Mouse (Mus musculus) thymus, adult 18-20 months (tissue): Measurements from ENCODE around the gene Gm49342.
A peak's percentile ranks its signal among the peaks of the same experiment; 100 is the strongest.
"Not testable (repeated sequence)": the region's sequence is repeated elsewhere in the genome, so short reads cannot be mapped to it uniquely, and the experiment has no call there.

Experiments used
- DNase-seq, 2 experiments: peaks; one replicate each; pipeline ENCODE4 v3.0.0; 2022; ENCODE audit warnings: mixed read lengths in 2 of 2

Gm49342 gene

DNA sequence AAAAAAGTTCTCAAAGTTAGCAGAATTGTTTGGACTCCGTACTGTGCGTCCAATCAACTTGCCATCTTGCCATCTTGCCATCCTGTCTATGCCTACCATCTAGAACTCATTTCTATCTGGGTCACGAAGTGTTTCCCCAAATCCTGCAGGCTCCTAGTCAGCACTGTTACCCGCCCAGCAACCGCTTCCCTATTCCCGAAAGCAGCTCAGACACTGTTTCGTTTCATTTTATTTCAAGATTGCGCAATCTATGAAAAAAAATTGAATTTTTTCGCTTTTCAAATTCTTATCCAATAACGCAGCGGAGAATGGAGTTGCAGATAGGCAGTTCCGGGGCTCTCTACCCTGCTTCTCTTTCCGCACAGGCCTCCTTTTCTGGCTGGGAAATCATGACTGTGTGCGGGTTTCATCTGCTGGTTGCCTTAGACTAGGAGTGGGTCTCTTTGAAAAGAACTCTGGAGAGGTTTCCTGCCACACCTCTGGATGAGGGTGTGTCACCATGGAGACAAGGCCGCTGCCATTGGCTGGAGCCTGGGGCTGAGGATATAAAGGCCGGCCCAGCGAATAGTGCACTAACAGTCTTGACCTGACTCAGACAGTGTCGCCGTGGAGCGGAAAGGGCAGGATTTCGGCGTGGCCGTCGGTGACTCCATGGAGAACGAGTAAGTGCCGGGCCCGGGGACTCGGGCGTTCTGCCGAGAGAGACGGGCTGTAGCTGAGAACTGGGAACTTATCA, at the start of gene Gm49342:
Gene Gm49342, plus strand, starts transcription at position 586 of the 736 bp plus-strand sequence.
- DNase-seq: peak; percentile 74 to 86

DNA sequence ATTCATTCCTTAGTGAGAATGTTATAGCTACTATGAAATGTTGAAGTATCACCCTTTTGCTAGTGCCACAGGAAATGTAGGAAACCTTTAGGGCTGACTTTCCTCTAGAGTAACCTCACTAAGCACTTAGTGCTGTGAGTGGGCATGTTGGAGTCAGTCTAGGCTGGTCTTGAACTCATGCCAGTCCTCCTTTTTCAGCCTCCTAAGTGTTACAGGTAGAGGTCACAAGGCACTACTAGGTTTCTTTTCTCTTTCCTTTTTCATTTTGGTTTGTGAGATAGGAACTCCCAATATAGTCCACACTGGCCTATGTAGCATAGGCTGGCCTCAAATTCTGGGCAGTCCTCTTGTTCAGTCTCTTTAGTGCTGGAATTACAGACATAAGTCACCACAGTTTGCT, 48.9 kb upstream of the Gm49342 start:
- DNase-seq: no peak

GRCm38 (mm10) chr14:50895985-50896746, 48.2 kb upstream of the Gm49342 start:
- DNase-seq: no peak

- no peak for DNase-seq
These were observed 47.5 kb upstream of the Gm49342 start for GRCm38 (mm10) chr14:50896747-50897373.

- DNase-seq: no peak
These were observed 46.9 kb upstream of the Gm49342 start, which contains the start of gene Klhl33 for GRCm38 (mm10) chr14:50897374-50897765. Gene Klhl33 (minus strand): TSS chr14:50897507.

GRCm38 (mm10) chr14:50897992-50898391, 46.3 kb upstream of the Gm49342 start:
- not testable (repeated sequence) for DNase-seq

DNA sequence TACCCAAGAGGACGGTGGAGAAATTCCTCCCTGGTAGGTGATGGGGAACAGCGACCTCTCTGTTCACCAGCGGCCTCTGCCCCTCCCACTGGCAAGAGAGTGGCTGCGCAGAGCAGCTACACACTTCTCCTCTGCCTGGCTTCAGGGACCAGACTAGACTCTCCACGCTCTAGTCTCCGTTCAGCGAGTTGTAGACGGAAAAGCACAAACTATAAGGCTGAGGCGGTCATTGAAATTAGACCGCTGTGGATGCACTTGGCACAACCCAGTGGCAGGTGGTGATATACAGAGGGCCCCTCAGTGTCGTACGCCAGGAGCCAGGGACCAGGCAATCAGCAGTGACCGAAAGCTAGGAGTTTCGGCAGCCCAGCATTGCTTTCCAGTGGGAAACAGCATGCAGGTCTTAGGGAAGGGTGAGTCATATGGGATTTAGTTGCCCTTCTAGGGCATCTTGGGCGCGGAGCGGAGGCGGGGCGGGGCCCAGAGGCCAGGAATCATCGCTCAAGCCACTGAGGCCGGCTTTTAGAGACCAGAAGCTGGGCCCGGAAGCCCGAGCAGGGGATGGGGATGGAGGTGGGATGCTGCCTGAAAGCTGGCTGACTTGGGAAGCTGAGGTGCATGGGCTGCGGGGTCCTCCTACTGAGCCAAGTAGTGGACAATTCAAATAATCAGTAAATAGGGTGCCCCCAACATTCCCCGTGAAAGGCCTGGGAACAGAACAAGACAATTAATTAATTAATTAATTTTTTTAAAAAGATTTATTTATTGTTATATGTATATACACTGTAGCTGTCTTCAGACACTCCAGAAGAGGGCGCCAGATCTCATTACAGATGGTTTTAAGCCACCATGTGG, 40.1 kb upstream of the Gm49342 start:
- DNase-seq: no peak

- no peak for DNase-seq
These were observed 39.5 kb upstream of the Gm49342 start for GRCm38 (mm10) chr14:50904828-50905129.

DNA sequence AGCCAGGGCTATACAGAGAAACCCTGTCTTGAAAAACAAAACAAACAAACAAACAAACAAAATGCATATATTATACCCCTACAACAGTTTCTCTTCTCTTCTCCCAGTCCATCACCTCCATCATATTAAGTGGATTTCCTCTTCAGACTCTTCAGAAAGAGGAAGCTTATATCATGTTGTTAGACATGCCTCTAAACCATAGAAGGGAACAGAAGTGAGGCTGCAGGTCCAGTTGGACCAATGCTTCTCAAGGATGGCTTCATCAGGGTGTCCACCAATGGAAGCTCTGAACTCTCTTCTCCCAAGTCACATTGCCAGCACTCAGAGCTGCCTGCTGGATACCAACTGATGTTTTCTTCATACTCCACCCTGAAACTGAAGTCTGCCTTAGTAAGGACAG, 39.0 kb upstream of the Gm49342 start:
- not testable (repeated sequence) for DNase-seq

- no peak for DNase-seq
These were observed 36.2 kb upstream of the Gm49342 start for GRCm38 (mm10) chr14:50908126-50908525.

GRCm38 (mm10) chr14:50911356-50911755, 33.0 kb upstream of the Gm49342 start:
- no peak for DNase-seq

DNA sequence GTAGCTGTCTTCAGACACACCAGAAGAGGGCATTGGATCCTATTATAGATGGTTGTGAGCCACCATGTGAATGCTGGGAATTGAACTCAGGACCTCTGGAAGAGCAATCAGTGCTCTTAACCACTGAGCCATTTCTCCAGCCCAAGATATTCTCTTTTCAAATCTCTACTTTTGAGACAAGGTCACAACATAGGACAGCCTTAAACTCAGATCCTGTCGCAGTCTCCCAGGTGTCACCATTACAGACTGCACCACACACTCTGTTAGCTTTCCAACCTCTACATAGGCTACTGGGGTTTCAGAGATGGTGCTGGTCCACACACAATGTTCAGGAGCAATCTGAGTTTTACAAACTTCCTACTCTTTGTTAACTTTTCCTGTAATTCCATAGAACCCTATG, 20.9 kb upstream of the Gm49342 start:
- DNase-seq: not testable (repeated sequence)

DNA sequence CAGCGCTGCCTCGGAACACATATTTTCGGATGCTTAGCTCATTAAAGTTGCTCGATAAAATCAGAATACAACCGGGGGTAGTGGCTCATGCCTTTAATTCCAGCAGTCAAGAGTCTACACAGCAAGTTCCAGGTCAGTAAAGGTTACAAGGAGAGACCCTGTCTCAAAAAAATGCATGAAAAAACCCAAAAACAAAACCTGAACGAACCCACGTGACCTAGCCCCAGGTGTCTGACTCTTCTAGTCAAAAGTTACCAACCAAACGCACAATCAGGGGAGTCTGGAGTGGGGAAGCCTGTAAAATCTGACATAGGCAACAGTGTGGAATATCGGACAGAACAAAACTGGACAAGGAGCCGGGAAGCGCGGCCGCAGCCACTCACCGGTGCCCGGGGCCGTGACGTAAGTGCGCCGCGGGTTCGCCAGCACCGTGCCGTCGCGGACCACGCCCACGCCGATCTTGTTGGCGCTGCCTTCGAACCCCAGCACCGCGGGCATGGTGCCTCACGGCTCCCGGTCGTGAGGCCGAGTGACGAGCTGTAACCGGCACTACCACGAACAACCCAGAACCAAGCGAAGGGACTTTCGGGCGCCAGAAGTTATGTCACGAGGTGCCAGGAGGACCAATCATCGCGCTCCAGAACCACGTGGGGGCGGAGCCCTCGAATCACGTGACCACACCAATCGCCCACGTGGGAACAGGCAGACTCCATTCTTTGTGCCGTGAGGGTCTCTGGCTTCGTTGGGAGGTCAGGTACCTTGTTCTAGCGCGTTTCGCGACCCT, 19.8 kb upstream of the Gm49342 start, which contains the start of the genes Osgep and Apex1:
Gene Osgep, minus strand, starts transcription at position 613 of the 784 bp plus-strand sequence.
Gene Apex1, plus strand, starts transcription at position 688 of the 784 bp plus-strand sequence.
- DNase-seq: peak; percentile 92 to 95

GRCm38 (mm10) chr14:50925111-50925920, 19.0 kb upstream of the Gm49342 start:
- DNase-seq: peak in 1 of 2 experiments; percentile 4

DNA sequence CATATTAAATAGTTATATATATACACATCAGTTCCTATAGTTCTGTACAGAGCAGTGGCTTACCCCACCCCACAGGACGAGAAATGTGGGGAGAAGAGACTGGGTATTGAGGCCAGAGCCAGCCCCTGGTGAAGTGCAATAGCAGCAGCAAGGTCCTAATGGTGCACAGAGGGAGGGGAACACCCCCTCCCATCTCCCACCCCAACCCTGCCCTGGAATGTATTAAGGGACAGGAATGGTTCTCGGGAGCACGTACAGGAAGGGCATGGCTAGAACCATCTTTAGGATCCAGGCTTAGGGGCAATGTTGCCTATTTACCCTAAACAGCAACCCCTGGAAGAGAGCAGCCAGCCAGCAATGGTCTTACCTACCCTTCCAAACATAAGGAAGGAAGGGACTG, 17.0 kb upstream of the Gm49342 start:
- no peak for DNase-seq

GRCm38 (mm10) chr14:50929951-50930350, 14.4 kb upstream of the Gm49342 start:
- DNase-seq: no peak

DNA sequence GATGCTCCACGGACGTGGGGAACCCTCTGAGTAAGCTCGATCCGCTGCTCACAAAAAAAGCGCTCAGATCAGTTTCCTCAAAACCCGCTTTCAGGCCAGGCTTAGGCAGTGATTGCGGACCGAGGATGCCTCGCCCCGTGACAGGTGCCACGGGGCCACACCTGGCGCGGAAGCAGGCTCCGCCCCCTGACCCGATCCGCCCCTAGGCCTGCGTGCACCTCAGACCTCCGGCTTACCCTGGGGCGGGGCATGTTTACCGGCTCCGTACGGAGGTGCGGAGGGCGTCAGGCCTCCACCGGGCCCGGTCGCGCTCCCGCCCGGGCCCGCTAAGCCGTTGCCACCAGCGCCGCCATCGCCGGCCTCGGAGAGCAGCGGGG, 14.0 kb upstream of the Gm49342 start:
- DNase-seq: peak in 1 of 2 experiments; percentile 73

- DNase-seq: peak; percentile 98 to 99
These were observed 13.4 kb upstream of the Gm49342 start, which contains the start of the genes Pip4p1 and Pnp for GRCm38 (mm10) chr14:50930754-50931492. Gene Pip4p1 (minus strand): TSS chr14:50930856. Gene Pnp (plus strand): TSS chr14:50931082.

- DNase-seq: no peak
These were observed 12.8 kb upstream of the Gm49342 start for GRCm38 (mm10) chr14:50931493-50932020.

DNA sequence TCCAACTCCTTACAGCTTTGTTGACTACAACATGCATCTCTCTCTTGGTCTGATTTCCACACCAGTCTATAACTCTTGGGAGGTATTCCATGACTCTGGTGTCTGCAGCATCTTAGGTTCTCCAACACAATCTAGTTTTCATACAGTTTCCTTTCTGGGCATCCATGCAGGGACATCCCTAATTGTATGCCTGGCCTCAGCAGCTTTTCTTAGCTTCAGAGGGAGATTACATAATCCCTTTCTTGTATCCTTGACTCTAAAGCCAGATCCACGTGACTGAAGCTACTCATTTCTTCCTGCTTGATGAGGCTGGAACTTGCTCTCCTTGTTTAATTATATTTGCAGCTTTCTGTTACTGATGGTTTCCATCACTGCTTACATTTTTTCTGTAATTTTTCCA, 7.7 kb upstream of the Gm49342 start:
- no peak for DNase-seq
